ENCODE assay signal across 8 mouse cellular contexts in genomic region chr17:8367514-8368480, GRCm38 (mm10). TPM values are rescaled to one million over a fixed set of nuclear protein-coding genes. Genes with fewer than 3 reads are reported as not detected.
DNase-seq lines count a peak whose midpoint lies in the region; ATAC-seq lines count a peak whose summit lies in the region.

No protein-coding gene starts in this region.

- H3K27me3 ChIP-seq in heart, embryonic 13.5 days (replicated peaks): peaks cover 44% of the 10 kb centered on the region
- no peaks in the 10 kb centered on the region for H3K27me3 ChIP-seq in forebrain, embryonic 14.5 days (replicated peaks; ENCODE audit: control insufficient read depth, insufficient read depth, low read length)
- H3K27me3 ChIP-seq in liver, embryonic 12.5 days (replicated peaks): peaks cover 17% of the 10 kb centered on the region

- H3K9ac ChIP-seq in heart, embryonic 13.5 days: peak overlapping the region; percentile 40; the same call in 1 of the 2 replicates
- peak overlapping the region; percentile 54 for H3K9ac ChIP-seq in forebrain, embryonic 14.5 days (ENCODE audit: low read length)
- H3K9ac ChIP-seq in liver, embryonic 12.5 days: no peak overlapping the region

- H3K4me3 ChIP-seq in heart, embryonic 13.5 days: no peak overlapping the region
- no peak overlapping the region; the same call in 1 of the 2 replicates for H3K4me3 ChIP-seq in forebrain, embryonic 14.5 days (ENCODE audit: low read depth, low read length)
- H3K4me3 ChIP-seq in liver, embryonic 12.5 days: no peak overlapping the region

- 27% methylated on average over 20 of the region's 20 CpGs for WGBS in heart, embryonic 13.5 days
- WGBS in forebrain, embryonic 14.5 days: 8% methylated on average over 20 of the region's 20 CpGs
- WGBS in liver, embryonic 12.5 days (ENCODE audit: insufficient replicate concordance): 52% methylated on average over 20 of the region's 20 CpGs

- DNase-seq in heart, postnatal 14 days: no peak
- peak; percentile 73 for DNase-seq in forebrain, embryonic 14.5 days (ENCODE audit: low spot score)
- peak; percentile 82 for DNase-seq in left cerebral cortex, postnatal 4 days
- peak; percentile 64 for DNase-seq in right cerebral cortex, postnatal 4 days
- DNase-seq in testis, postnatal 14 days (ENCODE audit: low spot score): no peak
- no peak for DNase-seq in spleen, adult 18-20 months

- no peak for ATAC-seq in heart, embryonic 13.5 days (ENCODE audit: extremely low read depth, insufficient number of reproducible peaks, low FRiP score, low TSS enrichment)
- ATAC-seq in forebrain, embryonic 14.5 days: peak; percentile 35
- no peak for ATAC-seq in liver, embryonic 12.5 days

- H3K4me2 ChIP-seq in heart, embryonic 13.5 days: peak overlapping the region; percentile 49
- peak overlapping the region; percentile 39 for H3K4me2 ChIP-seq in forebrain, embryonic 14.5 days (ENCODE audit: low read length)
- H3K4me2 ChIP-seq in liver, embryonic 12.5 days: no peak overlapping the region

- H3K9me3 ChIP-seq in heart, embryonic 13.5 days: no peaks in the 10 kb centered on the region
- no peaks in the 10 kb centered on the region for H3K9me3 ChIP-seq in forebrain, embryonic 14.5 days (replicated peaks; ENCODE audit: control insufficient read depth, low read length)
- H3K9me3 ChIP-seq in liver, embryonic 12.5 days (replicated peaks): no peaks in the 10 kb centered on the region

- peaks cover 31% of the 10 kb centered on the region for H3K4me1 ChIP-seq in heart, embryonic 13.5 days
- peaks cover 45% of the 10 kb centered on the region for H3K4me1 ChIP-seq in forebrain, embryonic 14.5 days (ENCODE audit: control insufficient read depth, insufficient read depth, low read length)
- peaks cover 10% of the 10 kb centered on the region; the same call in 1 of the 2 replicates for H3K4me1 ChIP-seq in liver, embryonic 12.5 days

- intact Hi-C loops in heart, postnatal 14 days (cut with DNase I): loop anchor here (5.0 kb wide), 1 partner anchor 90 kb away; no protein-coding TSS in a partner anchor
- intact Hi-C loops in left cerebral cortex, postnatal 4 days (cut with DNase I): no loop called here

- no peaks in the 10 kb centered on the region for H3K36me3 ChIP-seq in heart, embryonic 13.5 days
- no peaks in the 10 kb centered on the region for H3K36me3 ChIP-seq in forebrain, embryonic 14.5 days (ENCODE audit: control insufficient read depth, insufficient read depth, low read length)
- H3K36me3 ChIP-seq in liver, embryonic 12.5 days: no peaks in the 10 kb centered on the region

- H3K27ac ChIP-seq in heart, embryonic 13.5 days (replicated peaks): no peak overlapping the region
- H3K27ac ChIP-seq in forebrain, embryonic 14.5 days (ENCODE audit: low read depth, low read length): peak overlapping the region; percentile 93
- H3K27ac ChIP-seq in liver, embryonic 12.5 days: no peak overlapping the region

RNA-seq across cellular contexts. Expression of gene T2, which starts 12.0 kb away (rescaled TPM):
- 0.83 and 1.3 TPM in 2 replicates for polyA plus RNA-seq in heart, embryonic 13.5 days (2015; fragmentation: Nextera tagmentation; extraction: Ambion mirVana)
- total RNA-seq in heart, postnatal 14 days (2021): under 1 TPM; 0.26 to 0.27 TPM
- 0.35 and 0.51 TPM in 2 replicates for polyA plus RNA-seq in forebrain, embryonic 14.5 days (2014; fragmentation: Nextera tagmentation; extraction: Ambion mirVana)
- under 1 TPM; 0.32 to 0.70 TPM for total RNA-seq in left cerebral cortex, postnatal 4 days (2021)
- 0.08 and 0.15 TPM in 2 replicates for polyA plus RNA-seq in liver, embryonic 12.5 days (2016; fragmentation: Nextera tagmentation; extraction: Ambion mirVana)

RNA-seq across cellular contexts. Expression of gene Prr18, which starts 30.5 kb away (rescaled TPM):
- polyA plus RNA-seq in heart, embryonic 13.5 days (2015; fragmentation: Nextera tagmentation; extraction: Ambion mirVana): 0.13 and 0.25 TPM in 2 replicates
- total RNA-seq in heart, postnatal 14 days (2021): under 1 TPM; 0.24 to 0.69 TPM
- 9.7 and 10.8 TPM in 2 replicates for polyA plus RNA-seq in forebrain, embryonic 14.5 days (2014; fragmentation: Nextera tagmentation; extraction: Ambion mirVana)
- 10 to 100 TPM; 23.2 to 24.6 TPM for total RNA-seq in left cerebral cortex, postnatal 4 days (2021)
- 0.04 and 0.12 TPM in 2 replicates for polyA plus RNA-seq in liver, embryonic 12.5 days (2016; fragmentation: Nextera tagmentation; extraction: Ambion mirVana)

RNA-seq across cellular contexts. Expression of gene Sft2d1, which starts 56.9 kb away (rescaled TPM):
- 59.1 and 68.9 TPM in 2 replicates for polyA plus RNA-seq in heart, embryonic 13.5 days (2015; fragmentation: Nextera tagmentation; extraction: Ambion mirVana)
- total RNA-seq in heart, postnatal 14 days (2021): 10 to 100 TPM; 16.7 to 21.2 TPM
- polyA plus RNA-seq in forebrain, embryonic 14.5 days (2014; fragmentation: Nextera tagmentation; extraction: Ambion mirVana): 155 and 159 TPM in 2 replicates
- 10 to 100 TPM; 80.4 to 81.6 TPM for total RNA-seq in left cerebral cortex, postnatal 4 days (2021)
- polyA plus RNA-seq in liver, embryonic 12.5 days (2016; fragmentation: Nextera tagmentation; extraction: Ambion mirVana): 64.0 and 64.8 TPM in 2 replicates

Comparison
In these comparisons a context has a peak if more than half of its experiments do, and no peak if none do; other contexts are left out.
1. DNase-seq: peak in forebrain, embryonic 14.5 days (single experiment), left cerebral cortex, postnatal 4 days (single experiment) and right cerebral cortex, postnatal 4 days (single experiment); none in heart, postnatal 14 days (0 of 2), testis, postnatal 14 days (single experiment) and spleen, adult 18-20 months (0 of 2).